Mouse (Mus musculus) gastrocnemius, adult 2 months (tissue): ENCODE data around the gene Adam8. TPM values are rescaled to one million over a fixed set of nuclear protein-coding genes. Genes with fewer than 3 reads are reported as not detected.

Experiments
- DNase-seq: peaks from one replicate; pipeline ENCODE4 v3.0.0; 2022
- H3K27ac ChIP-seq: fragments of 200-600 bp; 2 replicates; pipeline ENCODE4 v1.8.1; 2022; ENCODE audit warnings: mild to moderate bottlenecking
- H3K4me3 ChIP-seq: fragments of 200-600 bp; 2 replicates; pipeline ENCODE4 v1.8.1; 2022; ENCODE audit warnings: mild to moderate bottlenecking, moderate library complexity
- CTCF ChIP-seq: fragments of 200-600 bp; IDR thresholded peaks from 2 replicates; pipeline ENCODE4 v1.8.1; 2022; ENCODE audit warnings: antibody characterized with exemption, mild to moderate bottlenecking, moderate library complexity
- intact Hi-C: fragments of 180-260 bp; cut with DNase I; formaldehyde crosslinking; loops from one replicate; pipeline ENCODE4 v1.15.1; 2025
- total RNA-seq, 2 experiments: library from RNA; stranded (reverse); gene quantifications; 2 replicates each; pipeline ENCODE4 v1.2.3; 2021

The Adam8 gene
- total RNA-seq, 2 experiments from 2014 or later = 0.39 to 0.43 TPM

GRCm38 (mm10) chr7:139955505-139955904, 36.9 kb downstream of the Adam8 start:
- no peak overlapping the region for H3K27ac ChIP-seq
- intact Hi-C loops = no loop called here
- H3K4me3 ChIP-seq = no peak overlapping the region
- no peak for DNase-seq
- TF ChIP-seq CTCF = no peak

DNA sequence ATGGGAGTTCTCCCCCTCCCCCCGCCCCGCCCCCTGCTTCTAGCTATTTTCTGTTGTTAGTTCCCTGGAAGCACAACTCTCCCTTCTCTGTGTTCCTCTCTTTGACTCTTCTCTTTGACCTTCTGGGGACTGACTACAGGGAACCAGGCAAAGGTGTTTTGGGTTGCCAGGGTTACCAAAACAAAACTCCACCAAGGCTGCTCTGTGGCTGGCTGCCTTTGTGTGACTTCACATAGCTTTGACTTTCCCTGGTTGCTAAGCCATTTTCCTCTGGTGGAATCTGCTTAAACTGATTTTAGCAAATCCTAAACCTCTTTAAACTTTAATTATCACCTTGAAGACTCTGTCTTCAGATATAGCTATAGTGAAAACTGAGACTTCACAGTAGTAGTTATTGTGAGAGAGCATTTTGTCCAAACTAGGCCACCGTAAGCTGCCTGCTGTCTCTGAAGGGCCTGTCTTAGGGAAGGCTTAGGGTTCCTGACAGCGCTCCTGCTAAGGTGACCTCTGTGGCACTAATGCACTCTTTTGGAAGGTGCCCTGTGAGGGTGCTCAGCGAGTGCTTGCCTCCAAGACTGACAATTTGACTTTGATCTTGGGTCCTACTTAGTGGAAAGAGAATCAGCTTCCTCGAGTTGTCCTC, 40.2 kb downstream of the Adam8 start:
- H3K27ac ChIP-seq = no peak overlapping the region
- H3K4me3 ChIP-seq = no peak overlapping the region
- no peak for TF ChIP-seq CTCF
- intact Hi-C loops = no loop called here
- no peak for DNase-seq

DNA sequence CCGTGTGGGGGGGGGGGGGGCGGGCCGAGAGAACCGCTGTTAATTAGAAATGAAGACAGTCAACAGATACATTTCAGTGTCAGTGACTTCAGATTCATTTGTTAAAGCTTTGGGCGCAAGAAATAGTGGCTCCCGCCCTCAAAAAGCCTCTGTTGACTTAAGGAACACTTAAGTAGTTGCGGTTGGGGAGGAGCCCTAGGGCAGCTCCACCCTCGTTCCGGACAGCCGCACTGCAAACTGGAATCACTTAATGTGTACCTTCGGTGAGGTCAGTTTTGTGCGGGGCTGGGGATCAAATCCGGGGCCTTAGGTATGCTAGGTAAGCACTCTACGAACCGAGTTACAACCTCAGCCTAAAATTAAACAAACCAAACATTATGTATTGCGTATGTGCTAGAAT, 41.3 kb downstream of the Adam8 start:
- Histone ChIP-seq H3K4me3 (peak overlapping the region; percentile 81), H3K27ac (peak overlapping the region; percentile 82)
- intact Hi-C loops = no loop called here
- no peak for DNase-seq
- TF ChIP-seq CTCF = no peak

GRCm38 (mm10) chr7:139950283-139950971, 41.9 kb downstream of the Adam8 start:
- intact Hi-C loops = no loop called here
- peak; percentile 55 for DNase-seq
- peak overlapping the region; percentile 82 for H3K27ac ChIP-seq
- peak overlapping the region; percentile 81 for H3K4me3 ChIP-seq
- no peak for TF ChIP-seq CTCF

- peak overlapping the region; percentile 81 for H3K4me3 ChIP-seq
- intact Hi-C loops = no loop called here
- TF ChIP-seq CTCF = peak; percentile 51
- peak overlapping the region; percentile 82 for H3K27ac ChIP-seq
- peak; percentile 50 for DNase-seq
Observed at GRCm38 (mm10) chr7:139949893-139950282, 42.5 kb downstream of the Adam8 start.

GRCm38 (mm10) chr7:139946032-139946431, 46.3 kb downstream of the Adam8 start:
- intact Hi-C loops = no loop called here
- no peak for TF ChIP-seq CTCF
- no peak overlapping the region for H3K4me3 ChIP-seq
- H3K27ac ChIP-seq = no peak overlapping the region
- no peak for DNase-seq

DNA sequence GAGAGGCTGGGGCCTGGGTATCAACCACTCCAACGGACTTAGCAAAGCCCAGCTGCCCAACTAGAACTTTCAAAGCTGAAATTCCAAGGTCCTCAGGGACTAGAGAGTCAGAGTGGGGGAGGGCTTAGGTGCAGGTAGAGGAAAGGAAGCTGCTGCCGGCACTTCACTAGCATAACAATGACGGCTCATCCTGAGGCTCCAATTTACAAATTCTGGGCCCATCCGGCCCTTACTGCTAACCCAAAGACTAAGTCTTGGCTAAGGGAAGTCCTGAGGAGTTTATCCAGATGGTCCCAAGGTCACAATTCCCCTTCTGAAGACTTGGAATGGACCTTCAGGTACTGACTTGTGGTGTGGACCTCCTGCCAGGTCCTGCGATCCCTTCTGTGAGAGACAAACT, 46.8 kb downstream of the Adam8 start:
- Histone ChIP-seq H3K4me3 (no peak overlapping the region), H3K27ac (no peak overlapping the region)
- intact Hi-C loops = no loop called here
- DNase-seq = no peak
- no peak for TF ChIP-seq CTCF

DNA sequence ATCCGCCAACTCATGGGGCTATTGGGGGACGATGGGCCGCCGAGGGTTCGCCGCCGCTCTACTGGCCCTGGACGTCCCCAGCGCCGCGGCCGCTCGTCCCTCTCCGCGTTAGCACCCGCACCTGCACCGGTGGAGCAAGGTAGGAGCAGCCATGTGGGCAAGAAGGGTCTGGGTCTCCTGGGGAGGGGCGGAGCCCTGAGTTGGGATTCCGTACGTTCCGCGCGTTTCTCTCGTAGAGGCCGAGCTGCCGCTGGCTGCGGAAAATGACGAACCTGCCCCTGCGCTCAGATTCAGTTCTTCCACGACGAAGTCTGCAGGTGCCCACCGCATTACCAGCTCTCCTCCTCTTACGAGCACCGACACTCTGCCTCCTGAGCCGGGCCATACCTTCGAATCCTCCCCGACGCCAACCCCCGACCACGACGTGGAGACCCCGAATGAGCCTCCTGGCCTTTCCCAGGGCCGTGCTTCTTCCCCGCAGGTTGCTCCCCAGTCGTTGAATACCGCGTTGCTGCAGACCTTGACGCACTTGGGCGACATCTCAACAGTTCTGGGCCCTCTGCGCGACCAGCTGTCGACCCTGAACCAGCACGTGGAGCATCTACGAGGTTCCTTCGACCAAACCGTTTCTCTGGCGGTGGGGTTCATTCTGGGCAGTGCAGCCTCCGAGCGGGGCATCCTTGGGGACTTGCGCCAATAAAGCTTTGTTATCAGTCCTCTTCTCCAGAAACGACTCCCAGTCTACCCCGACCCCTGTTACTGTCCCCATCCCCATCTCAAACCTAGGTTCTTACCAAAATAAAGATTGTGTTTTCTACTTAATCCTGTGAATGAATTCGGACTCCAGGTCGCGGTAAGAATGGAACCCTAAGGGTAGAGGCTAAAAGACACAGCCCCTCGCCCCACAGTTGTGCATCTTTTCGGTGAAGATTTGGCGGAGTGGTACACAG, 47.8 kb downstream of the Adam8 start:
- intact Hi-C loops = no loop called here
- no peak for TF ChIP-seq CTCF
- DNase-seq = no peak
- Histone ChIP-seq H3K27ac (no peak overlapping the region), H3K4me3 (peak overlapping the region; percentile 62)

DNA sequence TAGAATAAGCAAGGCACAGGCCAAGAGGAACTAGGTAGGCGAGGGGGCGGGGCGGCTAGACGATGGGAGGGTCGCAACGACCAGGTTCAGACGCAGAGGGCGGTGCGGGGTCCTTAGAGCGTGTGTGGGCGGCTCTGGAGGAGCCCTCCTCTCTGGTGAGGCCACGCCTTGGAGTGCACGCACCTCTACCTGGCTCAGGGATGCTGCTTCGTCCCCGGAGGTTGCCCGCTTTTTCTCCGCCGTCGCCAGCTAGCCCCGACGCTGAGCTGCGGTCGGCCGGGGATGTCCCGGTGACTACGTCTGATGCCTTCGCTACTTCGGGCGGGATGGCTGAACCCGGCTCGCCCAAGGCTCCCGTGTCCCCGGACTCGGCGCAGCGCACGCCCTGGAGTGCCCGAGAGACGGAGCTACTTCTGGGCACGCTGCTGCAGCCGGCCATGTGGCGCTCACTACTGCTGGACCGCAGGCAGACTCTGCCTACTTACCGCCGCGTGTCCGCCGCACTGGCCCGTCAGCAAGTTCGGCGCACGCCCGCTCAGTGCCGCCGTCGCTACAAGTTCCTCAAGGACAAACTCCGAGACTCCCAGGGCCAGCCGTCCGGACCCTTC, 48.6 kb downstream of the Adam8 start, which contains the start of gene Utf1:
Gene Utf1, plus strand, starts transcription at position 116 of the 608 bp plus-strand sequence.
- peak within 1 kb of the TSS; percentile 62 for H3K4me3 ChIP-seq
- TF ChIP-seq CTCF = no peak
- no peak within 1 kb of the TSS for H3K27ac ChIP-seq
- intact Hi-C loops = no loop called here
- DNase-seq = peak; percentile 40

GRCm38 (mm10) chr7:139940476-139941209, 51.7 kb downstream of the Adam8 start:
- intact Hi-C loops = no loop called here
- no peak for DNase-seq
- no peak for TF ChIP-seq CTCF
- Histone ChIP-seq H3K27ac (no peak overlapping the region), H3K4me3 (no peak overlapping the region)

GRCm38 (mm10) chr7:139937810-139938209, 54.6 kb downstream of the Adam8 start:
- intact Hi-C loops = no loop called here
- TF ChIP-seq CTCF = no peak
- no peak for DNase-seq
- H3K4me3 ChIP-seq = no peak overlapping the region
- H3K27ac ChIP-seq = no peak overlapping the region

- intact Hi-C loops = no loop called here
- no peak for DNase-seq
Observed at GRCm38 (mm10) chr7:139937138-139937537, 55.2 kb downstream of the Adam8 start.

More at GRCm38 (mm10) chr7:139937138-139937537, 55.2 kb downstream of the Adam8 start:
- Histone ChIP-seq H3K27ac (no peak overlapping the region), H3K4me3 (no peak overlapping the region)
- TF ChIP-seq CTCF = no peak
